Mouse (Mus musculus): ENCODE measurements around the gene Gm10135. TPM values are rescaled to one million over a fixed set of nuclear protein-coding genes. Genes with fewer than 3 reads are reported as not detected.
"Not testable (repeated sequence)": the region's sequence is repeated elsewhere in the genome, so short reads cannot be mapped to it uniquely, and the experiment has no call there.

The Gm10135 gene
- polyA plus RNA-seq (2016; fragmentation: Nextera tagmentation; extraction: Ambion mirVana), result not detected in 2 replicates

DNA sequence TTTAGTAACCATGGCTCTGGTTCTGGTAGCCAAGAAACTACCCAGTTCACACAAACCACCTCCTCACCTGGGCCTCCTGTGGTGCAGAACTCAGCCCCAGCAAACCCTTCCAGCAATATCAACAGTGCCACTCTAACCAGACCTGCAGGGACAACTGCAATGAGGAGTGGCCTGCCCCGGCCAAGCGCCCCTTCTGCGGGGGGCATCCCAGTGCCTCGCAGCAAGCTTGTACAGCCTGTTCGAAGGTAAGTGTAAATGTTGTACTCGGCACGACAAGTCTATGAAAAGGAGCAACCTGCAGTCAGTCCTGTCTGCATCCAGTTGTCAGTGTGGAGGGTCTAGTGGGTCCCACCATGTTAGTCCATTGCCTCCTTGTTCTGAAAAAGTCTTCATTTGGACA lies at the start of gene Gm10135:
Gm10135 (minus strand) TSS at position 101 of the 400 bp plus-strand sequence.
- no peak within 1 kb of the TSS for H3K4me3 ChIP-seq
- WGBS (ENCODE audit: insufficient replicate concordance), result 81% methylated on average over 7 of the region's 7 CpGs
- no peak within 1 kb of the TSS for H3K4me2 ChIP-seq
- no peak for ATAC-seq
- H3K36me3 ChIP-seq, result peaks cover 36% of the 10 kb centered on the region
- no peaks in the 10 kb centered on the region for H3K9me3 ChIP-seq (replicated peaks)
- no peaks in the 10 kb centered on the region for H3K4me1 ChIP-seq
- H3K27ac ChIP-seq, result no peak within 1 kb of the TSS
- H3K9ac ChIP-seq, result no peak within 1 kb of the TSS
- no peaks in the 10 kb centered on the region for H3K27me3 ChIP-seq (replicated peaks)

DNA sequence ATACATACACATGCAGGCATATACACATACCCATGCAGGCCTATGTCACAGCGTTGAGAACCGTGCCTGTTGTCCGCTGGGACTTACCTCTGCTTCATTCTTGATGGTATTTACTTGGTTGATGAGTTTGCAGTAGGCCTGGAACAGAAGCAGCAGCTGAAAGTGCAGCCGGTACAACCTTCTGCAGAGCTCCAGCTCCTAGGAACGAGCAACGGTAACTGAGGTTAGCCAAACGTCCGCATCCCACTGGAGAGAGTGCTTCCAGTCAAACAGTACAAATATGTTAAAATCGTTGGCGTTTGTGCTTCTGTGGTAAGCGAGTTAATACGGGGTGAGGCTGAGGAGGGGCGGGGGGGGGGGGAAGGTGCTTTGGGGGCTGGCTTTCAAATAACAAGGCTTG lies 49.3 kb upstream of the Gm10135 start:
- Histone ChIP-seq H3K27ac (no peak overlapping the region), H3K4me1 (no peaks in the 10 kb centered on the region), H3K9me3 (replicated peaks) (no peaks in the 10 kb centered on the region), H3K4me2 (no peak overlapping the region), H3K4me3 (no peak overlapping the region), H3K36me3 (peaks cover 72% of the 10 kb centered on the region), H3K27me3 (replicated peaks) (no peaks in the 10 kb centered on the region), H3K9ac (no peak overlapping the region)
- WGBS (ENCODE audit: insufficient replicate concordance), result 91% methylated on average over 13 of the region's 13 CpGs
- no peak for ATAC-seq

DNA sequence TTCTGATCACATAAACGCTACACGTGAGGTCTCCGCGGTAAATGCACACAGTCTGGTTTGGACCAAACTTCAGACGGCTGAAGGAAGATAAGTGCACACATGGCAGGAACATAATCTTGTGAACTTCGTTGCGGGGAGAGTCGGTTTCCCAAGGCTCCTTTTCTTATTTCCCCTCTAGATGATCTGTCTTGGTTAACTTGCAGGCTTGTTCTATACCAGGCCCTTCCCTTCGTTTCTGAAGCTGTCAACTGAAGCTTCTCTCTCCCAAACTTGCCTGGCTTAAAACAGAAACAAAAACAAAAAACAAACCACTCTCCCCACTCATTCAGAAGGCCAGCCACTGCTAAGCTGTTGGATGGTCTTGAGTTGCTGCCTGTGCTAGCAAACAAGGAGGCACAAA lies 40.2 kb upstream of the Gm10135 start:
- Histone ChIP-seq H3K4me2 (no peak overlapping the region), H3K27me3 (replicated peaks) (peaks cover 57% of the 10 kb centered on the region), H3K4me1 (no peaks in the 10 kb centered on the region), H3K36me3 (no peaks in the 10 kb centered on the region), H3K9me3 (replicated peaks) (no peaks in the 10 kb centered on the region), H3K27ac (no peak overlapping the region), H3K4me3 (no peak overlapping the region), H3K9ac (no peak overlapping the region)
- ATAC-seq, result no peak
- 51% methylated on average over 9 of the region's 9 CpGs for WGBS (ENCODE audit: insufficient replicate concordance)

DNA sequence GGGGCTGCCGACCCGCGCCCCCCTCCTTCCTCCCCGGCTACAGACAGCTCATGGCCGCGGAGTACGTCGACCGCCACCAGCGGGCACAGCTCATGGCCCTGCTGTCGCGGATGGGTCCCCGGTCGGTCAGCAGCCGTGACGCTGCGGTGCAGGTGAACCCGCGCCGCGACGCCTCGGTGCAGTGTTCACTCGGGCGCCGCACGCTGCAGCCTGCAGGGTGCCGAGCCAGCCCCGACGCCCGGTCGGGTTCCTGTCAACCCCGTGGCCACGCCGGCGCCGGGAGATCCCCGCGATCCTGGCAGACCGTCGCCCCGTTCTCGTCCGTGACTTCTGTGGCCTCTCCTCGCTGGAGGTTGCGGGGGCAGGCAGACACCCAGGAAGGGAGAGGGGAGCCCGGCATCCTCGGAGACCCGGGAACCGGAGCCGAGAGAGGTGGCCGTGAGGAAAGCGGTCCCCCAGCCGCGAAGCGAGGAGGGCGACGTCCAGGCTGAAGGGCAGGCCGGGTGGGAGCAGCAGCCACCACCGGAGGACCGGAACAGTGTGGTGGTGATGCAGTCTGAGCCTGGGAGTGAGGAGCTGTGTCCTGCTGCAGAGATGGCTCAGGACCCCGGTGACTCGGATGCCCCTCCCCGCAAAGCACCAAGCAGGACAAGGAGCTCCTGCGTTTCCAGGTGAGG lies 39.2 kb upstream of the Gm10135 start:
- not testable (repeated sequence) for H3K27ac ChIP-seq; H3K9me3 ChIP-seq (replicated peaks); H3K36me3 ChIP-seq; H3K4me1 ChIP-seq; H3K9ac ChIP-seq
- peak overlapping the region; percentile 41 for H3K4me3 ChIP-seq
- H3K27me3 ChIP-seq (replicated peaks), result peaks cover 62% of the 10 kb centered on the region
- H3K4me2 ChIP-seq, result peak overlapping the region; percentile 62
- 5% methylated on average over 51 of the region's 65 CpGs for WGBS (ENCODE audit: insufficient replicate concordance)
- ATAC-seq, result 0 out of 2 replicates have a peak, but pooled peaks have one; percentile 24

DNA sequence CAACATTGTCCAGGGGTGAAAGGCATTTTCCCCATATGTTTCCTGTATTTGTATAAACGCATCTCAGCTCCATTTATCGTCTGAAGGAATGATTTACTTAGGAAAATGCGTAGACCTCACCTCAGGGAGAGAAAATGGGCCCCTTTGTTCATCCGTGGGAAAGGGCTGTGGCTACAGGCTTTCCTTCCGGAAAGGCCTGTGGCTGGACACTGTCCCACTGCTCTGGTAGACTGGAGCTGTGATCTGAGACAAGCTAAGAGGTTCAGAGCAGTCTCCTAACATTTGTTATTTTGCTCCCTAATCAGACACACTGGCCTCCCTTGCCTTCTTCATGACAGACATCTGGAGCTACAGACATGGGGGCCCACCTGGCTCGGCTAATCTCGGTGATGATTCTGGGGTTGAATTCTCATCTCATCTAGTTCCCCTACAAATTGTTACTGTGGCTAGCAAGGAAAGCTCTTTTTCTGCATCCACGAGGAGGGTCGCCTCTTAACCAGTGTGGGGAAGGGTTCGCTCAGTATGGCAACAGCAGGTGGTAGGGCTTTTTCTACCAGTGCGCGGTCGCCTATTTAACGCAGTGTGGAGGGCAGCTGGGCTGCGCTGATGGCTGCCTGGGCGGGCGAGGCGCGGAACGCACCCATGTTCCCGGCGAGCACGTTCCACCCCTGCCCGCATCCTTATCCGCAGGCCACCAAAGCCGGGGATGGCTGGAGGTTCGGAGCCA lies 38.5 kb upstream of the Gm10135 start:
- H3K4me3 ChIP-seq; H3K9ac ChIP-seq; H3K9me3 ChIP-seq (replicated peaks); H3K36me3 ChIP-seq; H3K4me1 ChIP-seq; H3K27ac ChIP-seq: not testable (repeated sequence)
- 22% methylated on average over 23 of the region's 27 CpGs for WGBS (ENCODE audit: insufficient replicate concordance)
- ATAC-seq, result 0 out of 2 replicates have a peak, but pooled peaks have one; percentile 21
- H3K27me3 ChIP-seq (replicated peaks), result peaks cover 69% of the 10 kb centered on the region
- H3K4me2 ChIP-seq, result peak overlapping the region; percentile 62

DNA sequence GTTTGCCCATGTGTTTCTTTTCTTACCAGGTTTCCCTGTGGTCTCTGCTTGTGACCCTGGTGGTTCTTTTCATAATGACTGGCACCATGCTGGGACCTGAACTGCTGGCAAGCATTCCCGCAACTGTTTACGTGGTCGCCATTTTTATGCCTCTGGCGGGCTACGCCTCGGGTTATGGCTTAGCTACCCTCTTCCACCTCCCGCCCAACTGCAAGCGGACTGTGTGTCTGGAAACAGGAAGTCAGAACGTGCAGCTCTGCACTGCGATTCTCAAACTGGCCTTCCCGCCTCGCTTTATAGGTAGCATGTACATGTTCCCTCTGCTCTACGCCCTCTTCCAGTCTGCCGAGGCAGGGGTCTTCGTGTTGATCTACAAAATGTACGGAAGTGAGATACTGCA lies 37.3 kb upstream of the Gm10135 start:
- not testable (repeated sequence) for H3K4me1 ChIP-seq; H3K9me3 ChIP-seq (replicated peaks); H3K9ac ChIP-seq; H3K36me3 ChIP-seq; H3K4me2 ChIP-seq; H3K27ac ChIP-seq; ATAC-seq; H3K4me3 ChIP-seq
- WGBS (ENCODE audit: insufficient replicate concordance), result 71% methylated on average over 15 of the region's 16 CpGs
- peaks cover 75% of the 10 kb centered on the region for H3K27me3 ChIP-seq (replicated peaks)

DNA sequence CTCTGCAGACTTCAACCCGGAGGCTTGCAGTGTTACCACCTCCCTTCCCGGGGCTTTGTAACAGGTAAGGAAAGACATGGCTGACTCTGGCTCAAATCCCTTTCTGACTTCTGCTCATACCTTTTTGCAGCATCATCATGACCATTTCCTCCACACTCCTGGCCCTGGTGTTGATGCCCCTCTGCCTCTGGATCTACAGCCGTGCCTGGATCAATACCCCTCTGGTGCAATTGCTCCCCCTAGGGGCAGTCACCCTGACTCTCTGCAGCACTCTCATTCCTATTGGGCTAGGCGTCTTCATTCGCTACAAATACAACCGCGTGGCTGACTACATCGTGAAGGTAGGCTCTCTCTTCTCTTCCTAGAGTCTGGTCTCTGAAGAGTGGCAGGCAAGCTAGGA lies 33.7 kb upstream of the Gm10135 start:
- not testable (repeated sequence) for H3K4me1 ChIP-seq; H3K4me2 ChIP-seq; H3K9ac ChIP-seq; H3K9me3 ChIP-seq (replicated peaks); ATAC-seq; H3K36me3 ChIP-seq; H3K27ac ChIP-seq; H3K4me3 ChIP-seq
- WGBS (ENCODE audit: insufficient replicate concordance), result 24% methylated on average over 8 of the region's 8 CpGs
- peaks cover 74% of the 10 kb centered on the region for H3K27me3 ChIP-seq (replicated peaks)

DNA sequence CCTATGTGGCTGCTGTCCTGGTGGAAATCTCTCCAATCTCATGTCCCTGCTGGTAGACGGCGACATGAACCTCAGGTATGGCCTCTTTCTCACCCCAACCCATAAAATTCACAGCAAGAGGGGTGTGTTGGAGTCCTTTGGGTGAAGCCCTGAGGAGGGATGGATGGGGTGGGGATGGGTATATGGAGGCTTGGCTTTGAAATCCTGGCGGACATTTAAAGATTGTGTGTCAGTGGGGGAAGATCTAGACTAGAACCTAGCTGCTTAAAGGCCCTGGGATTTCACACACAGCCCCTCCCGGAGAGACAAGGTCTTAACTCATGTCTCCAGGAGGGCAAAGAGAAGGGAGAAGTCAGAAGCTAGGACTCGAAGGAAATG lies 33.1 kb upstream of the Gm10135 start:
- no peaks in the 10 kb centered on the region for H3K36me3 ChIP-seq
- H3K4me2 ChIP-seq, result no peak overlapping the region
- 0 out of 2 replicates have a peak, but pooled peaks cover 9% of the 10 kb centered on the region for H3K4me1 ChIP-seq
- no peak overlapping the region for H3K27ac ChIP-seq
- ATAC-seq, result no peak
- peaks cover 67% of the 10 kb centered on the region for H3K27me3 ChIP-seq (replicated peaks)
- 34% methylated on average over 5 of the region's 5 CpGs for WGBS (ENCODE audit: insufficient replicate concordance)
- H3K9ac ChIP-seq, result no peak overlapping the region
- no peaks in the 10 kb centered on the region for H3K9me3 ChIP-seq (replicated peaks)
- H3K4me3 ChIP-seq, result no peak overlapping the region

DNA sequence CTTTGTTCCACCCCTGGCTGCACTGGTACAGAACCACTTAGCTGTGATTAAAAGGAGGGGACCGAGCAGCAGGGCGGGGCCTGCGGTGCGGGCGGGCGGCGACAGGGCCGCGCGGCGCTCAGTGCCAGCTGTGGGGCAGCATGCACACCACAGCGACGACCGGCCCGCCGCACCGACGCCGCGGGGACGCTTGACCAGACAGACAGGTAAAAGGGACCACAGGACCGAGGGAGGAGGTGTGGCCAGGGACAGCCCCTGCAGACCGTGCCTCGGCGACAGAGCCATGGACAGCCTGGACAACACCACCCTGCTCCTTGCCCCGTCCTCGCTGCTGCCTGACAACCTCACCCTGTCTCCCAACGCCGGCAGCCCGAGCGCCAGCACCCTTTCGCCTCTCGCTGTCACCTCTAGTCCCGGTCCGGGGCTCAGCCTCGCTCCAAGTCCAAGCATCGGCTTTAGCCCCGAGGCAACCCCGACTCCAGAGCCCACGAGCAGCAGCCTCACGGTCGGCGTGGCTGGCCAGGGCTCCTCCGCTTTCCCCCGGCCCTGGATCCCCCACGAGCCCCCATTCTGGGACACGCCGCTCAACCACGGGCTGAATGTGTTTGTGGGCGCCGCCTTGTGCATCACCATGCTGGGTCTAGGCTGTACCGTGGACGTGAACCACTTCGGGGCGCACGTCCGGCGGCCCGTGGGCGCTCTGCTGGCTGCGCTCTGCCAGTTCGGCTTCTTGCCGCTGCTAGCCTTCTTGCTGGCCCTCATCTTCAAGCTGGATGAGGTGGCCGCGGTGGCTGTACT lies 32.5 kb upstream of the Gm10135 start, which contains the start of gene Slc10a4:
Slc10a4 (plus strand) TSS at position 100 of the 798 bp plus-strand sequence.
- no peak within 1 kb of the TSS for H3K27ac ChIP-seq
- peak within 1 kb of the TSS; percentile 38 for H3K4me3 ChIP-seq
- 8% methylated on average over 65 of the region's 65 CpGs for WGBS (ENCODE audit: insufficient replicate concordance)
- no peaks in the 10 kb centered on the region for H3K36me3 ChIP-seq
- H3K9me3 ChIP-seq (replicated peaks), result no peaks in the 10 kb centered on the region
- H3K9ac ChIP-seq, result no peak within 1 kb of the TSS
- H3K4me1 ChIP-seq, result 0 out of 2 replicates have a peak, but pooled peaks cover 9% of the 10 kb centered on the region
- H3K4me2 ChIP-seq, result peak within 1 kb of the TSS; percentile 60
- peaks cover 64% of the 10 kb centered on the region for H3K27me3 ChIP-seq (replicated peaks)
- 0 out of 2 replicates have a peak, but pooled peaks have one; percentile 35 for ATAC-seq

DNA sequence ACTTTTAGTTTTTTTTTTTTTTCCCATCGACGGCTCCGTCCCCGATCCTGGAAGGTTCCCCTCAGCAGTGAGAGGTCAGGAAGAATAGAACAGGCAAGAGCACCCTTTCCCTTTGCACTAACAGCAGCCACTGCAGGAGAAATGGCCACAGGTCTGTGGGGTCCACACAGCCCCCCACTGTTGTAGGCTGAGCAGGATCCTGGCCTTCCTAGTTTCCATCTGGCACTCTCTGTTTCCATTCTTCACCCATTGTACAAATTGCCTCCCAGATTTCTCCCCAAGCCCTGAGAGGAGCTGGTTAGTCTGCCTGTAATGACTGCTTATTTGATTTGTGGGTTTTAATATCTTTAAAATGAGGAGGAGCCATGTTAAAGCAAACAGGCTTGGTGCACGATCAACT lies 29.5 kb upstream of the Gm10135 start:
- Histone ChIP-seq H3K36me3 (no peaks in the 10 kb centered on the region), H3K27me3 (replicated peaks) (peaks cover 55% of the 10 kb centered on the region), H3K27ac (no peak overlapping the region), H3K4me3 (no peak overlapping the region), H3K9ac (no peak overlapping the region), H3K9me3 (replicated peaks) (no peaks in the 10 kb centered on the region), H3K4me2 (no peak overlapping the region), H3K4me1 (0 out of 2 replicates have a peak, but pooled peaks cover 9% of the 10 kb centered on the region)
- ATAC-seq, result no peak
- 80% methylated on average over 5 of the region's 5 CpGs for WGBS (ENCODE audit: insufficient replicate concordance)

DNA sequence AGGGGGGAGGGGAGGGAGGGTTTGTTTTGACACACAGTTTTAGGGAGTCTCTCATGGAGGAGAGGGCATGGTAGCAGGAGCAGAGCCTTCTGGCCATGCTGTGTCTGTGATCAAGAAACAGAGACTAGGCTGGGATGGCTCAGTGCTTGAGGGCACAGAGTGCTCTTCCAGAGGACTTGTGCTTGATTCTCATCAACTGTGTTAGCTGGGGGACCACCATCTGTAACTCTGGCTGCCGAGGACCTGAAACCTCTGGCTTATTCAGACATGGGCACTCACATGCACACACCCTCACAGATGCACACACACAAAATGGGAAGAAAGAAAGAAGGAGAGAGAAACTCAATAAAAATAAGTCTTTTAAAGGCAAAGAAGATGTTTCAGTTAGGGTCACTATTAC lies 24.0 kb upstream of the Gm10135 start:
- H3K9ac ChIP-seq, H3K4me3 ChIP-seq: not testable (repeated sequence)
- WGBS (ENCODE audit: insufficient replicate concordance), result 61% methylated on average over 1 of the region's 1 CpGs

DNA sequence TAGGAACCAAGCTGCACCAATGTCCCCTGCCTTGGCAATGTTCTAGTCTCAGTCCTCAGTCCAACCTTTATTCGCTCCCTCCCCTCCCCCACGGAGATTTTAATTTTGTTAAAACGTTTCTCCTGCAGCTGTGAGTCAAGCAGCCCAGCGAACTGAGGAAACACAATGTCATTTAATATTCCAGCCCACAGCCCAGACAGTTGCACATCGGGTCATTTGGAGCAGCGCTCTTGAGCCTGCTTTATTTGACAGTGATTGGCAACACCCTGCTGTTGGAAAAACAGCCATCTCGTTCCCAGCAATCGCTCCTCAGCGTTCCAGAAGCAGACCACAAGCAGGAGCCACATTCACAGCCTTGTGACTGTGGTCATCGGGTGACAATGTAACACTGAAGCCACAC lies 20.9 kb upstream of the Gm10135 start:
- Histone ChIP-seq H3K36me3 (no peaks in the 10 kb centered on the region), H3K27ac (no peak overlapping the region), H3K4me3 (no peak overlapping the region), H3K27me3 (replicated peaks) (no peaks in the 10 kb centered on the region), H3K9ac (no peak overlapping the region), H3K4me2 (no peak overlapping the region), H3K9me3 (replicated peaks) (no peaks in the 10 kb centered on the region), H3K4me1 (no peaks in the 10 kb centered on the region)
- ATAC-seq, result no peak
- WGBS (ENCODE audit: insufficient replicate concordance), result 51% methylated on average over 10 of the region's 10 CpGs

More for the DNA sequence above, 24.0 kb upstream of the Gm10135 start:
- not testable (repeated sequence) for H3K27ac ChIP-seq; H3K36me3 ChIP-seq; H3K4me1 ChIP-seq; H3K4me2 ChIP-seq; H3K27me3 ChIP-seq (replicated peaks); H3K9me3 ChIP-seq (replicated peaks); ATAC-seq
